Mouse (Mus musculus) kidney, postnatal 14 days (tissue): ENCODE measurements at regions not wholly inside any gene's neighbourhood (a gene's known extent, or its start where the extent isn't known, plus 50 kb on each side); places are given as distances from the start of the nearest gene placed in this dataset.
A peak's percentile ranks its signal among the peaks of the same experiment; 100 is the strongest.

Source experiments
- DNase-seq: peaks from one replicate; pipeline ENCODE4 v3.0.0; 2022; ENCODE audit warnings: mixed read lengths

DNA sequence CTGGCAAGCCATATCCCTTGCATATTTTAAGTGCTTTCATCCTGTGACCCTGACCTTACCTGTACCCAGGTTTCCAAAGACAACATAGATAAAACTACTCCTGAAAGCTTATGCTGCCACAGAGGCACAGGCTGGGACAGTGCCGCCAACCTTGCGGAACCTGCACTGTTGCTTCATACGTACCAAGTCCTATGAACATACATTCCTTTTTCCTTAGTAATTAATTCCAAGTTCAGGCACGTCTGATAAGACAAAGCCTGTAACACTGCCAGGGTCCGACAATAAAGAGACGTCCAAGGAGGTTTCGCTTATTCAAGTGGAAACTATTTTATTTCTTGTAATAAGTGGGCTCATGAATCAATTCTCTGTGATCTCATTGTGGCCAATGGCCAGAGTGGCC, 70.2 kb upstream of the Pbx1 start:
- DNase-seq: peak; percentile 23

DNA sequence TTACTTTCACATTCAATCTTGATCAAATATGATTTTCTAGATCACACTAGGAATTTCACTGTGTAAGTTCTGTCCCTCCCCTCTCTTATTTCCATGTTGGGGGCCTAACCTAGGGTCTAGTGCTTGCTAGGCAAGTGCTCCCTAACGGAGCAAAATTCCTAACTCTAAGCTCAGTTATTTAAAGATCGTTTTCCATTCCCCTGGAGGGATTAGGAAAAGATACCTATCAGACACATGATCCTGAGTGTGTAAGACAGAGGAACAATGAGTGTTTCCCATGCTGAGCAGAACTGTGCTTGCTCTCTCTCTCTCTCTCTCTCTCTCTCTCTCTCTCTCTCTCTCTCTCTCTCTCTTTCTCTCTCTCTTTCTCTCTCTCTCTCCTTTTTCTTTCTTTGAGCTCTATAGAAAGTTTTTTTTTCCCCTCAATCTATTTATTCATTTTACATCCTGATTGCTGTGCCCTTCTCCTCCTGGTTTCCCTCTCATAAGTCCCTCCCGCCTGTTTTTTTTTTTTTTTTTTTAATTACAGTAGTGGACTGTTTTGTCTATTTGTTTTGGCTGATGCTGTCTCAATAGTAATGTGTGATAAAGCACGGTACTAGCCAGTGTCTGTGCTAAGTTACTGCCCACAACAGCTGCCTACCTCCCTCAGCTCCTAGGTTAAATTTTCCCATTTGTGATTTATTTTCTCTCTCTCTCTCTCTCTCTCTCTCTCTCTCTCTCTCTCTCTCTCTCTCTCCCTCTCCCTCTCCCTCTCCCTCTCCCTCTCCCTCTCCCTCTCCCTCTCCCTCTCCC, 69.5 kb upstream of the Pbx1 start:
- no peak for DNase-seq

DNA sequence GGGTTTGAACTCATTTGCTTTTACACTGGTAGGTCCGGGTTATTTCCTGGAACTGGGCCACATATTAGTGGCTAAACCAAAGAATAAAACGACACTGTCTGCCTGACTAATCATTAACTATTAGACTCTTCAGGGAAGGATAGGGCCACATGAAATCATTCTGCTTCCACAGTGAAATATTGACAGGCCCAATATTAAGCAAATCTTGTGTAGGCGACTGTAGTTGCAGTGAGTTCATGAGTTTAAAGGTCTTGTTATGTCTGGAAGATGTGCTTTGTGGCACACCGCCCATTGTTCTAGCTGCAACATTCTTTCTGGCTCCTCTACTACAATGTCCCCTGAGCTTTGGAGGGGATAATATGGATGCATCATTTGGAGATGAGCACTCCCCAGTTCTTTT, 65.7 kb upstream of the Pbx1 start:
- DNase-seq: peak; percentile 42

DNA sequence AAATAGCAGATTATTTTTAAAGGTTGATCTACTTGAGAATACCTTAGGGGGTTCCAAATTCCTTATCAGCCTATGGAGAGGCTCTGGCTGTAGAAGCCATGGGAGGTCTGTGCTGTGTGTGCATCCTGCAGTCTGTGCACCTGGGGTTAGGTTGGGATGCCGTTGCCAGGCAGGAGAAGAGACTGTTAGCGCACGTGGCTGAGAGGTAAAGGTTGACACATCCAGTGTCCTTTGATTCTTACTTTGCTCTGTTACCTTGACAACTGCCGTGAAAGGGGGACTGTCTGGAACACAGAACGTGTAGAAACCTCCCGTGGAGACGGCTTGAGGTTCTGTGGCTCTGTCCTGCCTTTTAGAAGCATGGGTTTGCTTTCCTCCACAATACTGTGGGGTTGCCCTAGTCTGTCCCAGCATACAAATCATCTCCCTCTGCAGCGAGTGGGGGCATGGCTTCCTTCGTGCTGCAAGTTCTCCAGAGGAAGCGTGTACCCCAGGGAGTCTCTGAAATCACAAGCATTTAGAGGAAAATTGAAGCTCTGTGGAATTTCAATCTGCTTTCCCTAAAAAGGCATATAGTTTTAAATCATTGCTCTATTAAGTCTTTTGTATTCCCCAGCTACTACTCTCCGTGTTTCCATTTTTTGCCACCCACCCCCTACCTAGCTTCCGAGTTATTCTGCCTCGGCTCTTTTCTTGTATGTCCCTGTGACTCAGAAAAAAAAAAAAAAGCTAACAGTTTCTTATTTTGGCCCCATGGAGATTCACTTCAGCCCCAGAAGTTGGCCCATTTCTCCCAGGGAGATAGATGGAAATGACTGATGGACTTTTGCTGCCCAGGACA, 63.8 kb upstream of the Pbx1 start:
- peak; percentile 4 for DNase-seq

DNA sequence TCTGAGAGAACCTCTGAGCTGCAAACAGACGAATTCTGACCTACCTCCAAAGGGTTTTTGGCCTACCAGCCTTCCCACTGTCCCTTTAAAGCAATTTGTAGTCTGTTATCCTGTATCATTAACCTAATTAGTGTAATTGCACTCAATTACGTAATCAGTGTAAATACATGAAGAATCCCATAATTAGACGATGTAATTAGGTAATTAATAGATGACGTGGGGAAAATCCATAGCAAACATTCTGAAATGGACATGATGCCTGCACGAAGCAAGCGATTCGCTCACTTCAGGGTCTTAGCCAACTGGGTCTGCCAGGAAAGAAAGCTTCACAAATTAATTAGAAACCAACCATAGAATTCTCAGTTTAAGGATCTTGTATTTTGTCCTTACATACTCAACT, 55.4 kb upstream of the Pbx1 start:
- no peak for DNase-seq

DNA sequence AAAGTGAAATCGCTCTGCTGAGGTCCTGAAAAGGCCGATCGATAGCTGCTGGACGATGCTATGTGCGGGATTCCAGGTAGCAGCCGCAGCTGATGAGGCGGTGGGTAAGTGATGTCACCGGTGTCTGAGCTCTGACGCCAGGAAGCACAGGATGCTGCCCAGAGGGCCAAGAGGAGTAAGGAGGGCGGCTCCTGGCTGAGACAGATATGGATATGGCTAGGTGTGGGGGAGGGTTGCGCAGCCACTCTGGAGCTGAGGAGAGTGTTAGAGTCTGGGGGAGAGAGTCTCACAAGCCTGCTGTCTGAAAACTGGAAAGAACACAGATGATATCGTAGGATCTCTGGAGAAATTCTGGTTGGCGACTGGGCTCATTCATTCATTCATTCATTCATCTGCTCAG, 51.6 kb upstream of the Pbx1 start:
- DNase-seq: no peak
